Mouse (Mus musculus) spleen, adult 10 weeks (tissue): ENCODE data around the gene Evl. TPM values are rescaled to one million over a fixed set of nuclear protein-coding genes. Genes with fewer than 3 reads are reported as not detected.

Experiments
- polyA plus RNA-seq: library from polyadenylated mRNA; stranded (reverse); fragments of 350-450 nt; fragmentation: Illumina TruSeq; extraction: RNeasy Lipid Tissue Mini Kit (QIAGEN cat#74804); gene quantifications from one replicate; pipeline ENCODE4 v1.2.3, GENCODE M21; 2015; ENCODE audit warnings: low replicate concordance; ENCODE audit not compliant: insufficient read depth

Gene Evl
- 334 TPM for polyA plus RNA-seq

DNA sequence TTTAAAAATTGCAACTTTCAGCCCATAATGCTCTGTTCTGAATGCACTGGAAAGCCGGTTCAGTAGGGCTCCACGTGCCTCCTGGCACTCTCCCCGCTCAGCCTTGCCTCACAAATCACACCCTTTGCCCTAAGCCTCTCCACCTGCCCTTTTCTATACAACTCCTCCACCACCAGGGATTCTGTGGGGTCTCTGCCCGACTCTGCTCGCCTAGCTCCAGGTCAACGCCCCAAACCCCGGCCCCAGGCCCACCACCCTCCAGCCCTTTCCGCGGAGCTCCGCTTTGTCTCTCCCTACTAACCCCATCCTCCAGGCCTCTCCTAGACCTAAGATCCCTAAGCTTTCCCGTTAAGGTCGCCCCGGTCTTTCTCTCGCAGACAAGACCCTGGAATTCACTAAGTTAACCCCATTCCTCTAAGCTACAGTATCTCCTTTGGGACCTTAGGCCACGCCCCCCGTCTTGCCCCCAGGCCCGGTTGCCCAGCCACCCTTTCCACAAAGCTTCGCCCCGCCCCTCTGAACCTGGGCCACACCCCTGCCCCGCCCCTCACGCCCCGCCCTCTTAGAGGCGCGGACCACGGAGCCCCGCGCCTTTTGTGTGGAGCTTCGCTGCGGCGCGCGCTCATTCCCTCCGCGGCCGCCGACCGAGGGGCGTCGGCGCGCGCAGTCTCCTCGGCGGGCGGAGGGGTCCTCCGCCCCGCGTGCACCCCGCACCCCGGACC, at the start of gene Evl:
Evl (plus strand) TSS at position 601 of the 722 bp plus-strand sequence.

DNA sequence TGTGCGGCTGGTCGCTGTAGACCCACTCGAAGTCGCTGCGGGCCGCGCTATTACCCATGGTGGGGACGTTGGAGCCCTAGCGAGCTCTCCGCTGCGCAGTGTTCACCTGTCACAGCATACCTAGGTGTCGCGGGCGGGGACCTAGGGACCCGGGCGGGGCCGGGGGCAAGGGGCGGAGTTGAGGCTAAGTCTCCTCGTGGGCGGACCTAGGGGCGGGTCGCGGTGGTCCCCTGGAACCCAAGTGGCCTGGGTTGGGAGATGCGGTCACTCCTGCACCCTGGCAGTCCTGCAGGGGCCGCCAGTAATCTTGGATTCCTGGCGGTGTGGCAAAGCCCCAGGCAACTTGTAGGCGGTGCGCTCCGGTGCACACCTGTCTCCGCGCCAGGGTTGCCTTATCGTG, 147.7 kb downstream of the Evl start, which contains the start of gene Degs2:
Degs2 (minus strand) TSS at position 131 of the 400 bp plus-strand sequence.

Other genes with a start within 250 kb of the Evl start
- gene Hhipl1, start 248.4 kb upstream of the Evl start, polyA plus RNA-seq: 0.81 TPM
- 1.7 TPM for gene Cyp46a1, start 220.3 kb upstream of the Evl start, polyA plus RNA-seq
- 15.2 TPM for gene Eml1, start 183.8 kb upstream of the Evl start, polyA plus RNA-seq
- not detected for gene Degs2, start 147.6 kb downstream of the Evl start, polyA plus RNA-seq
- gene Yy1, start 238.3 kb downstream of the Evl start, polyA plus RNA-seq: 67.4 TPM